In the genomic region with DNA sequence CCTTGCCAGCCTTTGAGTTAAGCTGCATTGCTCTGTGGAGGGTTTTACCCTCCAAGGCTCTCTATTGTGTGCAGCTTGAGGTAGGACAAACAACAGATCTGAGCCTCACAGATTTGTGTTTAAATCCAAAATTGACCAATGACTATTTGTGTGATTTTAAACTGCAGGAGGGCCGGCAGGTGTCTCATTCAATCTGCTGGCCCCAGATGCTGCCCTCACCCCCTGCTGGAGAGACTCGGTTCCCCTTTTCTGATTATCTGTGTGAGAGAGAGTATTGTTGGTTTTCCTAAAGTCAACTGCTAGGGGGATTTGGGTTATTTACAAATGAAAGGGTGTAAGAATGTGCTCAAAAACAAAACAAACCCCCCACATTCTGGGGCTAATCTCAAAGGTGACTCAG, we compare ENCODE assay signal across 24 mouse cellular contexts. TPM values are rescaled to one million over a fixed set of nuclear protein-coding genes. Genes with fewer than 3 reads are reported as not detected.
"Had no signal": no experiment of that assay in that cellular context is flagged by ENCODE, and none has a peak within 500 bp of the region (broad histone marks: within the 10 kb centered on the region; RNA-seq: fewer than 3 reads in every experiment).

No protein-coding gene starts in this region.

- H3K4me3 ChIP-seq: left cerebral cortex, adult 2 months; limb, embryonic 15.5 days; liver, embryonic 13.5 days; midbrain, embryonic 13.5 days; myocyte; neural tube, embryonic 15.5 days had no signal

- H3K9me3 ChIP-seq: limb, embryonic 15.5 days; liver, embryonic 13.5 days; midbrain, embryonic 13.5 days; neural tube, embryonic 15.5 days had no signal

- H3K27ac ChIP-seq: left cerebral cortex, adult 2 months; limb, embryonic 15.5 days; liver, embryonic 13.5 days; midbrain, embryonic 13.5 days; neural tube, embryonic 15.5 days had no signal

- H3K36me3 ChIP-seq: limb, embryonic 15.5 days; liver, embryonic 13.5 days; midbrain, embryonic 13.5 days; neural tube, embryonic 15.5 days had no signal

- H3K4me2 ChIP-seq: limb, embryonic 15.5 days; liver, embryonic 13.5 days; midbrain, embryonic 13.5 days; neural tube, embryonic 15.5 days had no signal

- H3K9ac ChIP-seq: limb, embryonic 15.5 days; liver, embryonic 13.5 days; midbrain, embryonic 13.5 days; neural tube, embryonic 15.5 days had no signal

- ATAC-seq: midbrain, embryonic 13.5 days had no signal

- DNase-seq: kidney, adult 18-20 months; kidney, postnatal 10 days; kidney, postnatal 4 days; liver, embryonic 13.5 days; lung, adult 18-20 months; right cerebral cortex, adult 18-20 months; right cerebral cortex, postnatal 25 days had no signal

RNA-seq across cellular contexts. Expression of a gene that starts 1.3 kb away (rescaled TPM):
- total RNA-seq: layer of hippocampus, adult 8-10 months; layer of hippocampus, postnatal 25 days; left cerebral cortex, adult 2 months; left cerebral cortex, postnatal 25 days; megakaryocyte-erythroid progenitor cell, adult 5-6 weeks had no signal
- polyA plus RNA-seq: kidney, embryonic 14.5 days; limb, embryonic 11.5 days; limb, embryonic 15.5 days; liver, embryonic 13.5 days; lung, embryonic 16.5 days; myocyte; neural tube, embryonic 11.5 days; neural tube, embryonic 15.5 days; small intestine, adult 2 months; stomach, embryonic 14.5 days; testis, adult 2 months; urinary bladder, adult 2 months had no signal

RNA-seq across cellular contexts. Expression of a gene that starts 40.6 kb away (rescaled TPM):
- total RNA-seq: megakaryocyte-erythroid progenitor cell, adult 5-6 weeks had no signal
